Mouse (Mus musculus) heart, embryonic 15.5 days (tissue): ENCODE measurements around the gene Slc22a16. TPM values are rescaled to one million over a fixed set of nuclear protein-coding genes. Genes with fewer than 3 reads are reported as not detected.

ENCODE experiments used
- ATAC-seq: fragments of 200-750 bp; cut with Nextera tagmentation; replicated peaks from 2 replicates; pipeline ENCODE4 v1.8.0; 2017; ENCODE audit warnings: low read depth, moderate TSS enrichment; ENCODE audit not compliant: insufficient number of reproducible peaks, insufficient read depth, low FRiP score
- H3K27ac ChIP-seq: fragments of 300-500 bp; sonication (generic); 2 replicates; pipeline ENCODE4 v1.5.1; 2015; ENCODE audit warnings: mild to moderate bottlenecking, inconsistent platforms
- H3K27me3 ChIP-seq: fragments of 300-500 bp; sonication (generic); 2 replicates; pipeline ENCODE4 v1.6.1; 2015; ENCODE audit warnings: inconsistent platforms
- H3K36me3 ChIP-seq: fragments of 300-500 bp; sonication (generic); 2 replicates; pipeline ENCODE4 v1.6.1; 2015; ENCODE audit warnings: mild to moderate bottlenecking, inconsistent platforms
- H3K4me1 ChIP-seq: fragments of 300-500 bp; sonication (generic); replicated peaks from 2 replicates; pipeline ENCODE4 v1.6.1; 2015; ENCODE audit warnings: inconsistent platforms
- H3K4me2 ChIP-seq: fragments of 300-500 bp; sonication (generic); 2 replicates; pipeline ENCODE4 v1.6.1; 2015; ENCODE audit warnings: inconsistent platforms, mild to moderate bottlenecking, moderate library complexity
- H3K4me3 ChIP-seq: fragments of 300-500 bp; sonication (generic); 2 replicates; pipeline ENCODE4 v1.5.1; 2015; ENCODE audit warnings: mild to moderate bottlenecking, inconsistent platforms
- H3K9ac ChIP-seq: fragments of 300-500 bp; sonication (generic); 2 replicates; pipeline ENCODE4 v1.6.1; 2015; ENCODE audit warnings: mild to moderate bottlenecking, inconsistent platforms
- H3K9me3 ChIP-seq: fragments of 300-500 bp; sonication (generic); replicated peaks from 2 replicates; pipeline ENCODE4 v1.6.1; 2016; ENCODE audit warnings: inconsistent platforms
- WGBS: fragments of 180-500 bp; shearing (Covaris S2); methylation state at CpG from one replicate; pipeline ENCODE4 v1.1.7; 2015; ENCODE audit warnings: mixed read lengths; 5-methylcytosine and 5-hydroxymethylcytosine counted together
- polyA plus RNA-seq: library from polyadenylated mRNA; unstranded; fragments of >200 nt; fragmentation: Nextera tagmentation; extraction: Ambion mirVana; gene quantifications from 2 replicates; pipeline ENCODE4 v1.2.1, GENCODE M21; 2015

Gene Slc22a16
- polyA plus RNA-seq, 1 experiment from 2014 or later: not detected

DNA sequence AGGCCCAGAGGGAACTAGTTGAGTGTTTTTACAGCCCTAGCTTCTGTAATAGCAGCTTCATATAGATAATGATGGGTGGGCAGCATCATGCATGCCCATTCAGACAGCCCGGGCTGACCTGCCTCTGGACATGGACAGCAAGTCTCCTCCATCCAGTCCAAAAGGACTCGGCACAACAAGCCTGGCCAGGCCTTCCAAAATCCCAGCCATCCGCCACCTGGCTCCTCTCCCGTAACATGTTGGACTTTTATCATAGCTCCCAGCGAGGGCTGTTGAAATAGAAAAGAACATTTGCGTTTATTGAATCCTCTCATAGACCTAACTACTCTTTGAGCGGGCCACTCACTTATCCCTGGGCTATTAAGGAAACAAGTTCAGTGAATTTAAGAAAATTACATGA is 71.8 kb downstream of the Slc22a16 start:
- Histone ChIP-seq H3K36me3 (no peaks in the 10 kb centered on the region), H3K27me3 (0 out of 2 replicates have a peak, but pooled peaks cover 2% of the 10 kb centered on the region), H3K4me3 (no peak overlapping the region), H3K9ac (no peak overlapping the region), H3K27ac (no peak overlapping the region), H3K4me1 (peaks cover 14% of the 10 kb centered on the region), H3K4me2 (no peak overlapping the region), H3K9me3 (no peaks in the 10 kb centered on the region)
- no peak for ATAC-seq
- WGBS: 89% methylated on average over 7 of the region's 7 CpGs

DNA sequence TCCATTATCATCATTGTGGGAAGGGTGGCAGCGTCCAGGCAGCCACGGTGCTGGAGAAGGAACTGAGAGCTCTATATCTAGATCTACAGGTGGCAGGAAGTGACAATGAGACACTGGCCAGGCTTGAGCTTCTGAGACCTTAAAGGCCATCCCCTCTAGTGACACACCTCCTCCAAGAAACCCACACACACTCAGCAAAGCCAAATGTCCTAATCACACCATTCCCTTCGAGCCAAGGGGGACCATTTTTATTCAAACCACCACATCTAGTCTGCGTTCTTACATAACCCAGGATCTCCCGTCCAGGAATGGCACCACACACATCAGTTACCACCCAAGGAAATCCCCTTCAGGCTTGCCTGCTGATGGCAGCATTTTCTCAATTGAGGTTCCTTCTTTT is 73.0 kb downstream of the Slc22a16 start:
- Histone ChIP-seq H3K4me2 (no peak overlapping the region), H3K27me3 (0 out of 2 replicates have a peak, but pooled peaks cover 2% of the 10 kb centered on the region), H3K9me3 (no peaks in the 10 kb centered on the region), H3K27ac (no peak overlapping the region), H3K4me1 (peaks cover 6% of the 10 kb centered on the region), H3K4me3 (no peak overlapping the region), H3K9ac (no peak overlapping the region), H3K36me3 (no peaks in the 10 kb centered on the region)
- 71% methylated on average over 5 of the region's 5 CpGs for WGBS
- ATAC-seq: no peak

DNA sequence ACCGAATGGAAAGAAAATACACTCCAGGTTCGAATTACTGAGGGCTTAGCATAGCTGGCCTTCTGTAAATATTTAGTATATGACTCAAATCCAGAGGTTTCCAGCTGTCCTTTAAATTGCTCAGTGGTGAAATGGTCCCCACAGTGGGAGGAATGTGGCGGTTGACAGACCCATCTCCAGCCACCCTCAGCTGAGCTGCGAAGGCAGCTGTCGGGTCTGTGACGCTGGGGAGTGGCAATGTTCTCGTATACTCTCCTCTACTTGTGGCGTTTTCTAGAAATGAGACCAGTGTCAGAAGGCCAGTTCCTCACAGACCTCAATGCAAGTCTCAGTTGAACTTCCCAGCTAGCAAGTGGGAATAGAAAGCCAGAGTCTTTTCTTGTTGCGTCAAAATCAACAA is 74.3 kb downstream of the Slc22a16 start:
- no peaks in the 10 kb centered on the region for H3K9me3 ChIP-seq
- no peak overlapping the region for H3K4me2 ChIP-seq
- 0 out of 2 replicates have a peak, but pooled peaks cover 2% of the 10 kb centered on the region for H3K27me3 ChIP-seq
- 0 out of 2 replicates have a peak, but pooled peaks cover 3% of the 10 kb centered on the region for H3K4me1 ChIP-seq
- no peak overlapping the region for H3K9ac ChIP-seq
- WGBS: 54% methylated on average over 9 of the region's 9 CpGs
- no peaks in the 10 kb centered on the region for H3K36me3 ChIP-seq
- no peak overlapping the region for H3K27ac ChIP-seq
- no peak for ATAC-seq
- no peak overlapping the region for H3K4me3 ChIP-seq

DNA sequence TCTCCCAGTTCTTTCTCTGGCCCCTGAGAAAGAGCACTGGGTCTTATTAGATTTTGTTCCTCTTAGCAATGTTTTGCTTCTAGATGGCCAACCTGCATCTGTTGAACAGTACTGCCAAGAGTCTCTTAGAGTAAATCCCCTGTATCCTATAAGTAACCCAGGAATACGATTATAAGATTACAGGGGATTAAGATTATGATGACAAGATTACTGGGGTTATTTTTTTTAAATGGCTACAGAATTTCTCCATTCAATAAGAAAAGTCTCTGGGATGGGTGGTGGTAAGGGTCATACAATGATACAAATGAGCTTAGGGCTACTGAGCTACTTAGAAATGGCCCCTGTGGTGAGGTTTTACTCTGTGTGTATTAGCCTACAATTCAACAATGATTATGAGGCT is 75.2 kb downstream of the Slc22a16 start:
- no peaks in the 10 kb centered on the region for H3K9me3 ChIP-seq
- WGBS: 73% methylated on average over 1 of the region's 1 CpGs
- 0 out of 2 replicates have a peak, but pooled peaks cover 3% of the 10 kb centered on the region for H3K4me1 ChIP-seq
- H3K27ac ChIP-seq: no peak overlapping the region
- no peak overlapping the region for H3K4me2 ChIP-seq
- ATAC-seq: no peak
- H3K27me3 ChIP-seq: 0 out of 2 replicates have a peak, but pooled peaks cover 2% of the 10 kb centered on the region
- H3K36me3 ChIP-seq: no peaks in the 10 kb centered on the region
- no peak overlapping the region for H3K9ac ChIP-seq
- H3K4me3 ChIP-seq: no peak overlapping the region

DNA sequence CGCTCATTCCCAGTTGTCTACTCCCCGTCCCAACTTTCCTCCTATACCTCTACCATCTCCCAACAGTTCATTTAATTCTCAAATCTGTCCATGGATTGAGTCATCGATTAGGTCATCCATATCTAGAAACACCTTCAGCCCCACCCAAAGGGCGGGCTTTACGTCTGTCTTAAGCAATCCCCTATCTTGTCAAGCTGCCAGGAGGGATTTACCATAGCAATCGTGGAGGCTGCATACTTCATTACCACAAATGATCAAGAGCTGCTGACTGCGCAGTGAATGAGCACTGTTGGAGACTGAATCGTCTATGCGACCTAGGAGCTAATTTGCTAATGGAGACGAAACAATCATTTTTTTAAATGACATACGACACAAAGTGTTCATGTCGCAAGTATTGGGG is 78.6 kb downstream of the Slc22a16 start:
- Histone ChIP-seq H3K9ac (no peak overlapping the region), H3K27me3 (no peaks in the 10 kb centered on the region), H3K4me3 (no peak overlapping the region), H3K36me3 (no peaks in the 10 kb centered on the region), H3K9me3 (no peaks in the 10 kb centered on the region), H3K4me2 (no peak overlapping the region), H3K27ac (no peak overlapping the region), H3K4me1 (0 out of 2 replicates have a peak, but pooled peaks cover 3% of the 10 kb centered on the region)
- ATAC-seq: no peak
- 81% methylated on average over 12 of the region's 12 CpGs for WGBS

DNA sequence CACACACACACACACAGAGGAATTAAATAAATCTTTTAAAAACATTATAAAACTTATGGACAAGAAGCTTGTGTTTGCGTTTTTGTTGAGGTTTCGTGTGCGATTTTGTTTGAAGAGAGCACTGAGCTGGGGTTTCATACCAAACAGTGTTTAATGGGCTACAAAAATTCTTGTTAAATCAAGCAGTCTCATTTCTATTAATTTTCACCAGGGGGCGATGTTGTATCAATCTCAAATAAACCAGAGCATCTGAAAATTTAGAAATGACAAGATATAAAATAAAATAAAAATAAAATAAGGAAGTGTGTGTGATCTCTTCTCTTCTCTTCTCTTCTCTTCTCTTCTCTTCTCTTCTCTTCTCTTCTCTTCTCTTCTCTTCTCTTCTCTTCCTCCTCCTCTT is 79.5 kb downstream of the Slc22a16 start:
- H3K36me3 ChIP-seq: no peaks in the 10 kb centered on the region
- WGBS: 32% methylated on average over 4 of the region's 4 CpGs
- no peak for ATAC-seq

DNA sequence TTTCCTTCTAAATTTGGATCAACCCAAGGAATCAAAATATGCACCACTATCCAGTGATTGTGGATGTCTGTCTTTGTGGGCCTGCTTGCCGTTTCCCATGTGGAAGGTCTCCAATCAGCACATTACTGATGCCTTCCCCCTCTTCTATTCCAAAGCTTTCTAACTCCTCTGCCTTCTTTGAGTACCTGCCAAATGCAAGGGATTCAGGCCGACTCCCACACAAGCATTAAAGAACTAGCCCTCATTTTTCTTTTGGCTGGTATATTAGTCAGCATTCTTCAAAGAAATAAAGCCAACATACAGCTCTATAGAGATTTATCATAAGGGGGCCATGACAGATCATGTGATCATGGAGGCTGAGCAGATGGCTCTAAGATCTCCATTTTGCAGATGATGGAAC is 81.5 kb downstream of the Slc22a16 start:
- no peak for ATAC-seq
- Histone ChIP-seq H3K9me3 (no peaks in the 10 kb centered on the region), H3K9ac (no peak overlapping the region), H3K27ac (no peak overlapping the region), H3K4me1 (no peaks in the 10 kb centered on the region), H3K36me3 (no peaks in the 10 kb centered on the region), H3K27me3 (no peaks in the 10 kb centered on the region), H3K4me3 (no peak overlapping the region), H3K4me2 (no peak overlapping the region)
- WGBS: 52% methylated on average over 2 of the region's 2 CpGs

More for the DNA sequence above, 79.5 kb downstream of the Slc22a16 start:
- no peaks in the 10 kb centered on the region for H3K9me3 ChIP-seq
- no peak overlapping the region for H3K4me2 ChIP-seq
- no peak overlapping the region for H3K27ac ChIP-seq
- no peak overlapping the region for H3K4me3 ChIP-seq
- H3K4me1 ChIP-seq: no peaks in the 10 kb centered on the region
- H3K9ac ChIP-seq: no peak overlapping the region
- no peaks in the 10 kb centered on the region for H3K27me3 ChIP-seq

Other genes starting within 250 kb of the Slc22a16 start
- 5.3 and 6.9 TPM in 2 replicates for gene Cdk19, start 230.8 kb upstream of the Slc22a16 start, polyA plus RNA-seq
- 20.9 and 22.5 TPM in 2 replicates for gene Ddo, start 59.7 kb downstream of the Slc22a16 start, polyA plus RNA-seq
- 2.9 and 3.0 TPM in 2 replicates for gene Mettl24, start 112.9 kb downstream of the Slc22a16 start, polyA plus RNA-seq